Mouse (Mus musculus): Measurements from ENCODE around the gene Epb41l4b. TPM values are rescaled to one million over a fixed set of nuclear protein-coding genes. Genes with fewer than 3 reads are reported as not detected.

Gene Epb41l4b
- polyA plus RNA-seq, 1 experiment from 2014 or later, result 2.0 TPM

Other genes starting within 250 kb of the Epb41l4b start
- 5.4 and 6.1 TPM in 2 replicates for gene Tmem245, start 196.0 kb downstream of the Epb41l4b start, polyA plus RNA-seq (2014; fragmentation: Nextera tagmentation; extraction: Ambion mirVana)
- gene Frrs1l, start 153.0 kb downstream of the Epb41l4b start, polyA plus RNA-seq (2014; fragmentation: Nextera tagmentation; extraction: Ambion mirVana), result 1.6 and 2.4 TPM in 2 replicates
- 1.9 and 2.5 TPM in 2 replicates for gene Ptpn3, start 158.4 kb upstream of the Epb41l4b start, polyA plus RNA-seq (2014; fragmentation: Nextera tagmentation; extraction: Ambion mirVana)

Measured in embryonic facial prominence, embryonic 11.5 days (tissue).